Mouse (Mus musculus): ENCODE results near the gene Asl.

The Asl gene

DNA sequence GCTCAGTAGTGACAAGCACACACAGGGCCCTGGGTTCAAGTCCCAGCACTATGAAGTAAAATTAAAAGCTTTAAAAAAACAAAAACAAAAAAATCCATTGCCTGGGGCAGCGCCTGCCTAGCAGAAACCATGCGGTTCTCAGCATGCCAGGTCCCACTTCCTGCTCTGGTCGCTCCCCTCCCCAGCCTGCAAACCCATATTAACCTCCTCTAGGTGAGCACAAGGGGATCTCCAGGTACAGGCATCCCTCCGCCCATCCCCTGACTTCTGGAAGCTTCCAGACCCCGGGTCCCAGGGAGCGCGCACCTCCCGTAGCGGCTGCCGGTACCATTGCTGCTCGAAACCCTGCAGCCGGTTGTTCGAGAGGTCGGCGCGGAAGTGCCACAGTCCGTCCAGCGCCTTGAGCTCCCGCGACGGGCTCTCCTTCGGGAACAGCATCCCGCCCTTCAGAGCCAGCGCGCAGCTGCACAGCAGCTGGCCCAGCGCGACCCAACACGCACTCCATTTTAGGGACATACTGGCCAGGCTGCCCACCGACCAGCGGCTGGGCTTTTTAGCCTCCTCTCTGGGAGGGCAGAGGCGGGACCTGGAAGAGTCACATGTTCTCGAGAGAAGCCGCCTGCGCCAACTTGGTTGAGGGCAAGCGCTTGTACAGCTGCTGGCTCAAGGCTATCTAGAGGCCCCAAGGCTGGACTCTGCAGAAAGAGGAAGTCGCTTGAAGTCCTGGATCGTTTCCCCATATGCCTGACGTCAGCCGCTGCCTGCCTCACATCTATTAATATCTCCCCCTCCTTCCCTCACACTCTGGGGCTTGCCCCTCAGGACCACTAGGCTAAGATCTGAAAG lies 26.5 kb downstream of the Asl start, which contains the start of gene Gusb:
Gusb (minus strand) TSS at position 749 of the 846 bp plus-strand sequence.
- peak; percentile 67 for DNase-seq

DNA sequence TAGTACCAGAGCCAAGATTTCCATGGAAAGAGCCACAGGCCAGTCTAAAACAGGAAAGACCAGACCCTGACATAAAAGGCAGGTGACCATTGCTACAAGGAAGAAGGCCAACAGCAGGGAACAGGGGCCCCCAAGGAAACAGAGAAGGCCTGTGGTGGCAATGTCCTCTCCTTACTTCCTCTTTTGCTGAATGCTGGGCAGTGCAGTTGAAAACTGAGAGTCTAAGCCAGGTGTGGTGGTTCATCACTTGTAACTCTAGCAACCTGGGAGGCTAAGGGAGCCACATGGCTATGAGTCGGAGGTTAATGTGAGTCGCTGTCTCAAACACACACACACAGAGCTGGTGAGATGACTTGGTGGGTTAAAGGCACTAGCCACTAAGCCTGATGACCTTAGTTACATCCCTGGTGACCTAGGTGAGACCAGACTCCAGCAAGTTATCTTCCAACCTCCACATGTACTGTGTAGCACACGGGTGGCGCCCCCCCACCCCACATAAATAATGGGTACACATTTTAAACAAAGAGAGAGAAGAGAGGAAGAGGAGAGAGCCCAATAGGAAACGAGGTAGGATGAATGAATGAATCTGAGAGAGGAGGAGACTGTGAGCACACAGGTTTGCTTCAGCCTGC lies 27.6 kb downstream of the Asl start:
- DNase-seq = no peak

DNA sequence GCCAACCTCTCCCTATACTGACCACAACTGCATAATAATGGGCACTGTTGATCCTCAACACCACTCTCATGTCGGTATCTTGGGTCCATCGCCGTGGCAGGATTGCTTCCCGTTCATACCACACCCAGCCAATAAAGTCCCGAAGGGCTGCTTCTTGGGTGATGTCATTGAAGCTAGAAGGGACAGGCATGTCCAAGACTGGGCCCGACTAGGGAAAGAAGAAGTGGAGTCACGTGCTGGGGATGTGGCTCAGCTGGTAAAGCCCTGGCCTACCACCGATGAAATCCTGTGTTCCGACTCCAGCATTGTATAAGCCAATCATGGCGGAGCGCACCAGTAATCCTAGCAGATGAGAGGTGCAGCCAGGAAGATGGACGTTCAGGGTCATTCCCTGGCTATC lies 28.3 kb downstream of the Asl start:
- no peak for DNase-seq

DNA sequence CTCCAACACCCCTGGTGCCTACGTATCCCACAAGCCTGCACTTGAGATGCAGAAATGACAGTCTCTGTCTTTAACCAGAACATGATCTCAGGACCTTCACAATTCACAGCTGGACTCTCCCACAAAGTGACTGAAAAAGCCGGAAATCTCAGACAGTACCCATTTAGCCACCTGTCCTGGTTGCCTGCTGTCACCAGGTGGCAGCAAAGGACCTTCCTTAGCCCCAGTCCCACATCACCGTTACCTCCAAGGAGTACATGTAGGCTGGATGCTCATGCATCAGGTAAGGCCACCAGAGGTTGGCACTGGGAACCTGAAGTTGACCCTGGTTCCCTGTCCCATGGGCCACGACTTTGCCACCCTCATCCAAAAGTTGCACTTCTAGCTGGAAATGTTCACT lies 29.9 kb downstream of the Asl start:
- peak; percentile 59 for DNase-seq

DNA sequence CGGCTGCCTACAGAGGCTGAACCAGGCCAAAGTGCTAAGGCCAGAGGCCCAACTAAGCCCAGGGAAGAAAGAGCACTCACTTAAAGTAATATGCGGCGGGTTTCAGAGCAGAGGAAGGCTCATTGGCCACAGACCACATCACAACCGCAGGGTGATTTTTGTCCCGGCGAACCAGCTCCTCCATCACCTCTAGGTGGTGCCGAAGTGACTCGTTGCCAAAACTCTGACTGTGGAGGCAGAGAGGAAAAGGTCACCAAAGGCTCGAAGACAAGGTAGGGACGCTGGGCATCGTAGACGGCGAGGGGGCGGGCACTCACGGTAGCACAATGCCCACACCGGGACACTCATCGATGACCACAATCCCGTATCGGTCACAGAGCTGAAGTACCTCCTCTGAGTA lies 31.3 kb downstream of the Asl start:
- DNase-seq = peak; percentile 15

DNA sequence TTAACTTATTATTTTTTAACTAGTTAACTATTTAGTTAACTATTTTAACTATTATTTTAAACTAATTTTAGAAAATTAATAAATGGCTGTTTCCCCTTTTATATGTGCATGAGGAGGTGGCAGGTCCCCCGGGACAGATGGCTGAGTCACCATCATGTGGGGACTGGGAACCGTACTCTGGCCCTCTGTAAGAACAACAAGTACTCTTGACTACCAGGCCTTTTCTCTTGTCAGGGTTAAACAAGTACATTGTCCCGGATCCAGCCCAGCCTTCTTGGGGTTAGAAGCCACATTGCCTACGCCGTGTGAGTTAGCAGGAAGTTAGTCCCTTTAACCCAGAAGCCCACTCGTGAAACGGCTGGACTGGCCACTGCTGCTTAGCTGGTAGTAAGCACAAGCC lies 34.1 kb downstream of the Asl start:
- DNase-seq = no peak

DNA sequence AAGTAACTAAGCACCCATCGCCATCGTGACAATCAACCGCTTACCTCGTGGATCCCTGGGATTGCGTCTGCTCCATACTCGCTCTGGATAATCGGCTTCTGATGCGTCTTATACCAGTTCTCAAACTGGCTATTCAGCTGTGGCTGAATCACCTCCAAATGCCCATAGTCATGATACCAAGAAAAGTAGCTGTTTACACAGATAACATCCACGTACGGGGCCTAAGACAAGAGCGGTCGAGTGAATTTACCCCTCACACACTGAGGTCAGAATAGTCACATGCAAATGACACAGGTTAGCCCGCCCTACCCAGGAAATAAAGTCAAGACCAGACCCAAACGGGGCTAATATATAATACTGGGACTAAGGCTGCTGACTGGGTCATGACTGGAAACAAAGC lies 35.7 kb downstream of the Asl start:
- DNase-seq = no peak

DNA sequence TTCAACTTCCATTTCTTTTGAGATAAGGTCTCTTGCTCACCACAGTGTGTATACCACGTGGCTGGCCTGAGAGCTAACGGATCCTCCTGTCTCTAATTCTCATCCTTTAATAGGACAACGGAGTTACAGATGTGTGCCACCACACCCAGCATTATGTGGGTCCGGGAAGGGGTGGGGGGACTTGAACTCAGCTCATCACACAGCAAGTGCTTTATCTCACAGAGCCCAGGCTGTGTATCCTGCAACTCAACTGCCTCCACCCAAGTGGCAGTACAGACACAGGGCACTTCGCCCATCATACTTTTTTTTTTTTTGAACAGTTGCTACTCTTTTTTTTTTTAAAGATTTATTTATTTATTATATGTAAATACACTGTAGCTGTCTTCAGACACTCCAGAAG lies 37.1 kb downstream of the Asl start:
- DNase-seq = no peak

DNA sequence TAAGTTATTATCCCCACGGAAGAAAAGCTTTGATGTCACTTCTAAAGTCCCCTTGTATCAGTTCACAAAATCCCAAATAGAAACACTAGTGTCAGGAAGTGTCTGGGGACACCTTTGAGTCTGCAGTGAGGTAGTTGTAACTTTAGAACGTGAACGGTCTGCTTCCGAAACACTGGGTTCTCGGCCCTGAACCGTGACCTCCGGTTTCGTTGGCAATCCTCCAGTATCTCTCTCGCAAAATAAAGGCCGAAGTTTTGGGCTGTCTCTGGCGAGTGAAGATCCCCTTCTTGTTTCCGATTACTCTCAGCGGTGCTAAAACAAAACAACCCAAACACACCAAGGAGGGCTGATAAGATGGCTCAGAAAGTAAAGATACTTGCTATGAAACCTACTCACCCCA lies 39.7 kb downstream of the Asl start:
- no peak for DNase-seq

DNA sequence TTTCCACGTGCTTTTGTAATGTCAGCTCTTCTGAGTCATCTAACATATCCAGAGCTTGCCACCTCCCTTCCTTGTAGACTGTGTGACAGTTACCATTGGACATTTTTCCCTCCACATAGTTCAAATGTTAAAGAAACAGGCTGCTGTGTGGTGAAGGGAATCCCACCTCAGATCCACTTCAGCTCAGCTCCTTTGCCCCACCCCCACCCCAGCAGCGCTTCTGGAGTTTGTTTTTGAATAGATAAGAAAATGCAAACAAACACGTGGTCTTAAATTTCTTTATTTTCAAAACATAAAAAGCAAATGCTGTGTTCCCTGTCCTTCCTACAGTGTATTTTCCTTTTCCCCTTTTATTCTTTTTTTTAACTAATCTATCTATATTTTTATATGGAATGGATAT lies 48.8 kb downstream of the Asl start:
- DNase-seq = no peak

DNA sequence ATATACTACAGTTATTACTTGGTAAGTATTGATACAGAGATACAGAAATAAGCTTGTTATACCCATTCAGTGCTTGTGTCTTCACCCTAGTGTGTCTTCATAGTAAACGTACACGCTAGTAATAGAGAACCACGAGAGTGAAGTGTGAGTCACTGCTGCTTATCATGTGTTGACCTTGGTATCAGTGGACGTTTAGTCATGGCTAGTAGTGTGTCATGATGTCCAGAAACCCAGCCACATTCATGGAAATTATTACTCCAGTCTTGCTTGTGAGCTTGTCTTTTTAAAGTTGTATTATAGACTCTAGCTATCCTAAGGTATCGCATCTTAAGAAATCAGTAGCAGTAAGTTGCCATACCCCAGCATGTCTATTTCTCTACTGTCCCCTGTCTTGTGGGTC lies 50.4 kb downstream of the Asl start:
- DNase-seq = no peak

DNA sequence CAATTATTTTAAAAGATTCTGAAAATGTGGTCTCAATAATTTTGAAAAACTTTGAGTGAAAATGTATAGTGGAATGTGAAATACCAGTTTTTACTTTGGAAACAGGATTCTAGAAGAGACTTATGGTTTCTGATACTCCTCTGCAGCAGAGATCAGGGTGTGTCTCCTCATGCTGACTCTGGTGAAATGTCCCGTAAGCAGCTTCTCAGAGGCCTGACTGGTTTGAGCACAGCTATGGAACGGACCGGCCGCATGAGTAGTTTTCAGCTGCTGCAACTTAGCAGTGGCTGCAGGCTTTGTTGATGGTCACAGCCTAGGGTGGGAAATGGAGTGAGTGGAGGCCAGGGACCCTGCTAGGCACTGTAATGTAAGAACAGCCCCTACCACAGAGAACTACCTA lies 51.3 kb downstream of the Asl start:
- DNase-seq = no peak

DNA sequence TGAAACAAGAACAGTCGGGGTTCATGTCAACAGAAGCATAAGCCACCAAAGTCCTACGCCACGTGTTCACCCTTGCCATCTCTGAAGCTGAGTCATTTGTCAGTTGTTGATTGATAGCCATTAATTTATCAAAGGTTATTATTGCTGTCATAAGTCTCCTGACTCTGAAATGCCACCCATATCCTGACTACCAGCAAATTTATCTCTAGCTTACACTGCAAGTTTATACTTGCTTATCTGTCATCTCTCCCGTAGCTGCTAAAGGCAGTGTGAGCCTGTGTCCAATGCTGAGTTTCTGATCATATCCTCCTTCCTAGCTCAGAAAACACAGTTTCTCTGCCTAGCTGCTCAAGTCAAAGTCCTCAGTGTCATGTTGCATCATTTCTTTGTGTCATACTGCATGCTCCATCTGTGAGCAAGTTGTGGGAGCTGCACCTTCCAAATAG lies 54.2 kb downstream of the Asl start:
- no peak for DNase-seq

DNA sequence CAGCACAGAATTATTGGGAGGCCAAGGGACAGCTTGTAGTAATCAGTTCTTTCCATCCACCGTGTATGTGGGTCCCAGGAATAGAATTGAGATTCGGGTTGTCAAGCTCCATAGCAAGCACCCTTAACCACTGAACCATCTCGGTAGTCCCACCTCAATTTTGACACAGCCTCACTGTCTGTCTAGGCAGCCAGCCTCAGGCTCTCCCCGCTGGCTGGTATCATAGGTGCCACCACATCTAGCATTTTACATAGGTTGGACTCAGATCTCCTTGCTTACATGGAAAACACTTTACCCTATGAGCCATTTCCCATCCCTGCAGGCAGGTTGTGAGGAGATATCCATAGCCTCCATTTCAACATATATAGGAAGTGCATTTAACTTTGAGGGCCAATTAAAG lies 54.7 kb downstream of the Asl start:
- no peak for DNase-seq

DNA sequence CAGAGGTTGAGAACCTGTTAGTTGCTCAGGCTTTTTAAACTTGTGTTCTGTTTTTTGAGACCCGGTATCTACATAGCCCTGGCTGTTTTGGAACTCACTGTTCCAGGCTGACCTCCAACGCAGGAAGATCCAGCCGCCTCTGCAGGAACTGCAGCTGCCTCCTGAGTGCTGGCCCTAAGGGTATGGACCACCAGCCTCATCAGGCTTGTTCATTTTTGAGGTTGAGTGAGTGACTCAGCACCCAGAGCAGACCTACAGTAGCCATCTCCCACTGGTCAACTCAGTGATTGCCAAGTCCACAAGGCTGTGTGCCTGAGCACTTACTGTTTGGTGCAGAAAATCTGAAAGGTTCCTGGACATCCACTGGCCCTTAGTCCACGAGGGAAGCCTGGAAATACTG lies 57.6 kb downstream of the Asl start:
- no peak for DNase-seq

DNA sequence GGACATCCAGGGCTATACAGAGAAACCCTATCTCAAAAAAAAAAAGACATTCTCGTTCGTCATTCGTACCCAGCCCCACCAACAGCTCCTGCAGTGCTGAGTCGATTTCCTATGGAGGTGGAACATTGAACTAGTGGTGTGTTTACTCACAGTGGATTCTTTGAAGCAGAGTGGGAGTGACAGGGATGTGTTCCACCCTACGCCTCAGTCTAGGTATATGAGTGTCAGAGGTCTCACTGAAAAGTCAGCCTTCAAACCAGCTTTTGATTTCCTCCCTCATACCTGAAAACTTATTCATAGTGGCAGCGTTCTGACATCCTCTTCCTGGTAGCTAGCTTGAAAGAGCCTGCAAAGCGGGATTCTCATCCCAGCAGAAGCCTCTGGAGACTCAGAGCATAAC lies 60.6 kb downstream of the Asl start:
- no peak for DNase-seq

DNA sequence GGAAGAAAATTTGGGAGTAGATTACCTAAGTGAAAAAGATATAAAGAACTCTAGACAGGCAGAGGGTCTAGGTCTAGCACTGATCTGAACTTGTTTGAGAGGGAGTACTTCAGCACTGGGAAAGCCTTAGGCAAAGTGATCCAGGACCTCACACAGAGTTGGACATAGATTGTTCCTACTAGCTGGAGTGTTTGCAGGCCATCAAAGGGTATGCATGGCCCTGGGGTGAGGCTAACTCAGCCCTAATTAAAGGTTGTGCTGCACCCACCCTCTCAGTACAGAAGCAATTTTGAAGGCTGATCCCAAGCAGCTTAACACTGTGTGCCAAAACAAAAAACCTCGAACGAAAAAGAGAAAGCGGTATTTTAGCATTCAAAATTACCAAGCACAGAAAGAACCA lies 62.6 kb downstream of the Asl start:
- DNase-seq = no peak

DNA sequence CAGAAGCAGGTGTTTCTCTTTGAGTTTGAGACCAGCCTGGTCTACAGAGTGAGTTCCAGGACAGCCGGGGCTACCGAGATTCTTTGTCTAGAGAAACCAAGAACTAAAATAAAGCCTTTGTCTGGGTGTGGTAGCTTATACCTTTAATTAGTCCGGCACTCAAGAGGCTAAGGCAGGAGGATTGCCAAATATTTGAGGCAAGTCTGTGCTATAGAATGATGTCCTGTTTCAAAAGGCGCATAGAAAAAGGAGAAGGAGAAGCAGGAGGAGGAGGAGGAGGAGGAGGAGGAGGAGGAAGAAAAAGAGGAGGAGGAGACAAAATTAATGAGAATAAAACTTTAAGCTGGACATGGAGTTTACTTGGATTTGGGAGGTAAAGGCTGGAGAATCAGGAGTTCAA lies 65.8 kb downstream of the Asl start:
- DNase-seq = no peak
